Mouse (Mus musculus): ENCODE data around the gene Itpkb. TPM values are rescaled to one million over a fixed set of nuclear protein-coding genes. Genes with fewer than 3 reads are reported as not detected.

The Itpkb gene
- polyA plus RNA-seq, 1 experiment from 2014 or later: 2.3 TPM

- Histone ChIP-seq H3K27ac (no peak overlapping the region), H3K36me3 (ENCODE audit: poor library complexity, severe bottlenecking) (no peaks in the 10 kb centered on the region), H3K9ac (no peak overlapping the region), H3K4me2 (no peak overlapping the region), H3K4me3 (no peak overlapping the region), H3K27me3 (no peaks in the 10 kb centered on the region), H3K4me1 (peaks cover 21% of the 10 kb centered on the region), H3K9me3 (replicated peaks) (no peaks in the 10 kb centered on the region)
- ATAC-seq: no peak
- 84% methylated on average over 4 of the region's 4 CpGs for WGBS
Measured at GRCm38 (mm10) chr1:180317450-180317849, 12.8 kb upstream of the Itpkb start.

- Histone ChIP-seq H3K27me3 (no peaks in the 10 kb centered on the region), H3K4me2 (no peak overlapping the region), H3K27ac (no peak overlapping the region), H3K9ac (no peak overlapping the region), H3K36me3 (ENCODE audit: poor library complexity, severe bottlenecking) (no peaks in the 10 kb centered on the region), H3K4me1 (peaks cover 11% of the 10 kb centered on the region), H3K4me3 (no peak overlapping the region), H3K9me3 (replicated peaks) (no peaks in the 10 kb centered on the region)
- WGBS: 81% methylated on average over 5 of the region's 5 CpGs
- ATAC-seq: no peak
Measured at GRCm38 (mm10) chr1:180318407-180318806, 11.9 kb upstream of the Itpkb start.

GRCm38 (mm10) chr1:180319895-180320294 is 10.4 kb upstream of the Itpkb start:
- Histone ChIP-seq H3K27me3 (no peaks in the 10 kb centered on the region), H3K4me3 (no peak overlapping the region), H3K9ac (no peak overlapping the region), H3K36me3 (ENCODE audit: poor library complexity, severe bottlenecking) (no peaks in the 10 kb centered on the region), H3K4me2 (no peak overlapping the region), H3K27ac (no peak overlapping the region), H3K9me3 (replicated peaks) (no peaks in the 10 kb centered on the region), H3K4me1 (0 out of 2 replicates have a peak, but pooled peaks cover 3% of the 10 kb centered on the region)
- WGBS: 14% methylated on average over 10 of the region's 10 CpGs
- peak; percentile 16; the same call in 1 of the 2 replicates for ATAC-seq

- ATAC-seq: no peak
- no peaks in the 10 kb centered on the region for H3K9me3 ChIP-seq (replicated peaks)
- WGBS: 95% methylated on average over 3 of the region's 3 CpGs
Measured at GRCm38 (mm10) chr1:180322896-180323295, 7.4 kb upstream of the Itpkb start.

GRCm38 (mm10) chr1:180323491-180323890 is 6.8 kb upstream of the Itpkb start:
- H3K9ac ChIP-seq: no peak overlapping the region
- H3K27ac ChIP-seq: no peak overlapping the region
- no peak overlapping the region for H3K4me2 ChIP-seq
- H3K36me3 ChIP-seq (ENCODE audit: poor library complexity, severe bottlenecking): no peaks in the 10 kb centered on the region
- 94% methylated on average over 5 of the region's 5 CpGs for WGBS
- no peaks in the 10 kb centered on the region for H3K9me3 ChIP-seq (replicated peaks)
- H3K4me1 ChIP-seq: 0 out of 2 replicates have a peak, but pooled peaks cover 3% of the 10 kb centered on the region
- no peak for ATAC-seq
- H3K4me3 ChIP-seq: no peak overlapping the region
- H3K27me3 ChIP-seq: no peaks in the 10 kb centered on the region

More at GRCm38 (mm10) chr1:180322896-180323295, 7.4 kb upstream of the Itpkb start:
- Histone ChIP-seq H3K27ac (no peak overlapping the region), H3K4me2 (no peak overlapping the region), H3K36me3 (ENCODE audit: poor library complexity, severe bottlenecking) (no peaks in the 10 kb centered on the region), H3K4me3 (no peak overlapping the region), H3K27me3 (no peaks in the 10 kb centered on the region), H3K4me1 (0 out of 2 replicates have a peak, but pooled peaks cover 3% of the 10 kb centered on the region), H3K9ac (no peak overlapping the region)

- H3K27me3 ChIP-seq: peaks cover 1% of the 10 kb centered on the region; the same call in 1 of the 2 replicates
- no peak for ATAC-seq
- 0 out of 2 replicates have a peak, but pooled peaks cover 3% of the 10 kb centered on the region for H3K4me1 ChIP-seq
- WGBS: 90% methylated on average over 4 of the region's 4 CpGs
- H3K4me3 ChIP-seq: no peak overlapping the region
- no peak overlapping the region for H3K27ac ChIP-seq
- H3K9me3 ChIP-seq (replicated peaks): no peaks in the 10 kb centered on the region
- no peaks in the 10 kb centered on the region for H3K36me3 ChIP-seq (ENCODE audit: poor library complexity, severe bottlenecking)
- H3K9ac ChIP-seq: no peak overlapping the region
- H3K4me2 ChIP-seq: no peak overlapping the region
Measured at GRCm38 (mm10) chr1:180324271-180324670, 6.0 kb upstream of the Itpkb start.

GRCm38 (mm10) chr1:180328794-180329665 is 1.3 kb upstream of the Itpkb start:
- 17% methylated on average over 12 of the region's 12 CpGs for WGBS
- Histone ChIP-seq H3K27ac (no peak overlapping the region), H3K4me2 (peak overlapping the region; percentile 37; the same call in 1 of the 2 replicates), H3K27me3 (peaks cover 38% of the 10 kb centered on the region), H3K36me3 (ENCODE audit: poor library complexity, severe bottlenecking) (no peaks in the 10 kb centered on the region), H3K4me1 (peaks cover 35% of the 10 kb centered on the region), H3K9me3 (replicated peaks) (no peaks in the 10 kb centered on the region), H3K4me3 (no peak overlapping the region), H3K9ac (no peak overlapping the region)
- ATAC-seq: no peak

- WGBS: 16% methylated on average over 6 of the region's 6 CpGs
- Histone ChIP-seq H3K9me3 (replicated peaks) (no peaks in the 10 kb centered on the region), H3K9ac (no peak overlapping the region), H3K27me3 (peaks cover 45% of the 10 kb centered on the region), H3K4me2 (peak overlapping the region; percentile 37), H3K4me3 (no peak overlapping the region), H3K36me3 (ENCODE audit: poor library complexity, severe bottlenecking) (no peaks in the 10 kb centered on the region), H3K4me1 (peaks cover 36% of the 10 kb centered on the region), H3K27ac (no peak overlapping the region)
- no peak for ATAC-seq
Measured at GRCm38 (mm10) chr1:180329706-180330105, 579 bp upstream of the Itpkb start.

- Histone ChIP-seq H3K4me2 (peak overlapping the region; percentile 99), H3K36me3 (ENCODE audit: poor library complexity, severe bottlenecking) (no peaks in the 10 kb centered on the region), H3K27ac (peak overlapping the region; percentile 44; the same call in 1 of the 2 replicates), H3K27me3 (peaks cover 45% of the 10 kb centered on the region), H3K4me3 (peak overlapping the region; percentile 53), H3K9me3 (replicated peaks) (no peaks in the 10 kb centered on the region), H3K9ac (peak overlapping the region; percentile 72), H3K4me1 (peaks cover 41% of the 10 kb centered on the region)
- peak; percentile 50 for ATAC-seq
- WGBS: under 1% methylated on average over 57 of the region's 58 CpGs
Measured at GRCm38 (mm10) chr1:180330707-180331545, 641 bp downstream of the Itpkb start.

GRCm38 (mm10) chr1:180331546-180332075 is 1.3 kb downstream of the Itpkb start:
- Histone ChIP-seq H3K9me3 (replicated peaks) (no peaks in the 10 kb centered on the region), H3K36me3 (ENCODE audit: poor library complexity, severe bottlenecking) (no peaks in the 10 kb centered on the region), H3K4me3 (peak overlapping the region; percentile 53), H3K4me2 (peak overlapping the region; percentile 99), H3K9ac (peak overlapping the region; percentile 72), H3K4me1 (peaks cover 41% of the 10 kb centered on the region), H3K27ac (no peak overlapping the region), H3K27me3 (peaks cover 45% of the 10 kb centered on the region)
- ATAC-seq: peak; percentile 46
- 1% methylated on average over 21 of the region's 21 CpGs for WGBS

GRCm38 (mm10) chr1:180332076-180332927 is 2.0 kb downstream of the Itpkb start:
- H3K36me3 ChIP-seq (ENCODE audit: poor library complexity, severe bottlenecking): no peaks in the 10 kb centered on the region
- H3K4me3 ChIP-seq: peak overlapping the region; percentile 53
- H3K9me3 ChIP-seq (replicated peaks): no peaks in the 10 kb centered on the region
- H3K27ac ChIP-seq: no peak overlapping the region
- H3K9ac ChIP-seq: peak overlapping the region; percentile 72
- ATAC-seq: peak; percentile 70
- 2% methylated on average over 69 of the region's 72 CpGs for WGBS
- peaks cover 41% of the 10 kb centered on the region for H3K4me1 ChIP-seq
- peaks cover 45% of the 10 kb centered on the region for H3K27me3 ChIP-seq
- H3K4me2 ChIP-seq: peak overlapping the region; percentile 99

Data from forebrain, embryonic 13.5 days (tissue).